Mouse (Mus musculus) layer of hippocampus, postnatal 10 days (tissue): ENCODE measurements at regions not wholly inside any gene's neighbourhood (a gene's known extent, or its start where the extent isn't known, plus 50 kb on each side); places are given as distances from the start of the nearest gene placed in this dataset.

Experiments
- microRNA-seq, 2 experiments: library from miRNA; unstranded; fragments of <30 nt; microRNA quantifications; one replicate each; pipeline ENCODE4 v1.2.0; 2021

Small RNA genes in the stretch of these regions (microRNA-seq; reads per million reads assigned to microRNA genes)
- gene Gm22234 (0 reads per million in 2 experiments), gene Gm25297 (0 reads per million in 2 experiments)
